Mouse (Mus musculus) lung, postnatal 0 days (tissue): ENCODE measurements around the gene Pcbd2.

Source experiments
- CTCF ChIP-seq: IDR thresholded peaks from 2 replicates; pipeline ENCODE4 v1.5.1; 2016; ENCODE audit warnings: antibody characterized with exemption, mild to moderate bottlenecking
- EP300 ChIP-seq: IDR thresholded peaks from 2 replicates; pipeline ENCODE4 v1.6.1; 2016; ENCODE audit warnings: antibody characterized with exemption, mild to moderate bottlenecking, control low read depth

GRCm38 (mm10) chr13:55774352-55774751, 47.2 kb downstream of the Pcbd2 start:
- no peak for TF ChIP-seq CTCF
- TF ChIP-seq EP300, result no peak
